Mouse (Mus musculus): ENCODE data around the gene Cd40.

Gene Cd40

GRCm38 (mm10) chr2:165056377-165057085, 1.1 kb downstream of the Cd40 start:
- CTCF ChIA-PET, result no interaction called here

GRCm38 (mm10) chr2:165059961-165060360, 4.5 kb downstream of the Cd40 start:
- CTCF ChIA-PET, result interaction anchor here (0.6 kb wide), 1 partner anchor 370 kb away, joined by 3 read pairs; no protein-coding TSS in a partner anchor

GRCm38 (mm10) chr2:165061638-165062433, 6.4 kb downstream of the Cd40 start:
- CTCF ChIA-PET, result interaction anchor here (0.7 kb wide), 1 partner anchor 27 kb away, joined by 6 read pairs; no protein-coding TSS in a partner anchor

GRCm38 (mm10) chr2:165064489-165064888, 9.1 kb downstream of the Cd40 start:
- CTCF ChIA-PET, result no interaction called here

- CTCF ChIA-PET, result interaction anchor here (1.1 kb wide), 1 partner anchor 43 kb away, joined by 3 read pairs; no protein-coding TSS in a partner anchor
Observed at GRCm38 (mm10) chr2:165068806-165069205, 13.4 kb downstream of the Cd40 start.

GRCm38 (mm10) chr2:165070096-165070816, 14.8 kb downstream of the Cd40 start:
- CTCF ChIA-PET, result interaction anchor here (0.6 to 1.1 kb wide), 2 partner anchors 42 to 137 kb away, joined by 3 read pairs; no protein-coding TSS in a partner anchor

GRCm38 (mm10) chr2:165073381-165073781, 18.0 kb downstream of the Cd40 start:
- CTCF ChIA-PET, result interaction anchor here (0.7 kb wide), 1 partner anchor 288 kb away, joined by 4 read pairs; no protein-coding TSS in a partner anchor

GRCm38 (mm10) chr2:165074081-165074884, 18.9 kb downstream of the Cd40 start:
- CTCF ChIA-PET, result interaction anchor here (0.6 to 1.2 kb wide), 4 partner anchors 39 to 194 kb away, joined by 3 to 6 read pairs (median 4); no protein-coding TSS in a partner anchor

GRCm38 (mm10) chr2:165074937-165075336, 19.5 kb downstream of the Cd40 start:
- CTCF ChIA-PET, result interaction anchor here (0.8 to 1.2 kb wide), 3 partner anchors 38 to 262 kb away, joined by 3 to 6 read pairs (median 5); no protein-coding TSS in a partner anchor

- CTCF ChIA-PET, result no interaction called here
Observed at GRCm38 (mm10) chr2:165077055-165077454, 21.6 kb downstream of the Cd40 start.

GRCm38 (mm10) chr2:165078045-165078444, 22.6 kb downstream of the Cd40 start:
- CTCF ChIA-PET, result interaction anchor here (0.6 kb wide), 1 partner anchor 313 kb away, joined by 3 read pairs; no protein-coding TSS in a partner anchor

GRCm38 (mm10) chr2:165078605-165079004, 23.2 kb downstream of the Cd40 start:
- CTCF ChIA-PET, result interaction anchor here (0.6 kb wide), 1 partner anchor 312 kb away, joined by 3 read pairs; no protein-coding TSS in a partner anchor

GRCm38 (mm10) chr2:165080657-165081056, 25.2 kb downstream of the Cd40 start:
- CTCF ChIA-PET, result no interaction called here

- CTCF ChIA-PET, result no interaction called here
Observed at GRCm38 (mm10) chr2:165081257-165081656, 25.8 kb downstream of the Cd40 start.

- CTCF ChIA-PET, result no interaction called here
Observed at GRCm38 (mm10) chr2:165086634-165087033, 31.2 kb downstream of the Cd40 start.

GRCm38 (mm10) chr2:165089470-165089869, 34.0 kb downstream of the Cd40 start:
- CTCF ChIA-PET, result no interaction called here

- CTCF ChIA-PET, result no interaction called here
Observed at GRCm38 (mm10) chr2:165090650-165091049, 35.2 kb downstream of the Cd40 start, which contains the start of gene 1700025C18Rik. TSS of gene 1700025C18Rik (minus strand) at chr2:165090750.

GRCm38 (mm10) chr2:165091433-165091965, 36.1 kb downstream of the Cd40 start:
- CTCF ChIA-PET, result no interaction called here

GRCm38 (mm10) chr2:165092393-165092792, 37.0 kb downstream of the Cd40 start:
- CTCF ChIA-PET, result no interaction called here

- CTCF ChIA-PET, result no interaction called here
Observed at GRCm38 (mm10) chr2:165096367-165096766, 40.9 kb downstream of the Cd40 start.
